Mouse (Mus musculus) heart, embryonic 16.5 days (tissue): ENCODE results near the gene Zswim3. TPM values are rescaled to one million over a fixed set of nuclear protein-coding genes. Genes with fewer than 3 reads are reported as not detected.
"Not testable (repeated sequence)": the region's sequence is repeated elsewhere in the genome, so short reads cannot be mapped to it uniquely, and the experiment has no call there.

ENCODE experiments used
- ATAC-seq: fragments of 200-750 bp; cut with Nextera tagmentation; replicated peaks from 2 replicates; pipeline ENCODE4 v1.8.0; 2017; ENCODE audit warnings: moderate number of reproducible peaks; ENCODE audit not compliant: insufficient read depth, low FRiP score; ENCODE audit errors: extremely low read depth
- H3K27ac ChIP-seq: fragments of 300-500 bp; sonication (generic); 2 replicates; pipeline ENCODE4 v1.5.1; 2014; ENCODE audit warnings: mild to moderate bottlenecking, low read length, control low read depth, moderate library complexity
- H3K27me3 ChIP-seq: fragments of 300-500 bp; sonication (generic); 2 replicates; pipeline ENCODE4 v1.6.1; 2014; ENCODE audit warnings: low read length, mixed read lengths; ENCODE audit not compliant: control insufficient read depth, insufficient read depth
- H3K36me3 ChIP-seq: fragments of 300-500 bp; sonication (generic); 2 replicates; pipeline ENCODE4 v1.6.1; 2014; ENCODE audit not compliant: control insufficient read depth, insufficient read depth
- H3K4me1 ChIP-seq: fragments of 300-500 bp; sonication (generic); 2 replicates; pipeline ENCODE4 v1.6.1; 2014; ENCODE audit warnings: low read length, mixed read lengths; ENCODE audit not compliant: control insufficient read depth, insufficient read depth
- H3K4me2 ChIP-seq: fragments of 300-500 bp; sonication (generic); 2 replicates; pipeline ENCODE4 v1.6.1; 2014; ENCODE audit warnings: low read depth, mild to moderate bottlenecking, control low read depth, low read length
- H3K4me3 ChIP-seq: fragments of 300-500 bp; sonication (generic); 2 replicates; pipeline ENCODE4 v1.5.1; 2014; ENCODE audit warnings: mild to moderate bottlenecking, control low read depth, low read length
- H3K9ac ChIP-seq: fragments of 300-500 bp; sonication (generic); 2 replicates; pipeline ENCODE4 v1.6.1; 2014; ENCODE audit warnings: low read length, control low read depth
- H3K9me3 ChIP-seq: fragments of 300-500 bp; sonication (generic); replicated peaks from 2 replicates; pipeline ENCODE4 v1.6.1; 2016; ENCODE audit warnings: low read length; ENCODE audit not compliant: control insufficient read depth
- WGBS: fragments of 180-500 bp; shearing (Covaris S2); extraction: QIAGEN DNeasy Blood & Tissue Kit; methylation state at CpG from one replicate; pipeline ENCODE4 v1.1.7; 2014; 5-methylcytosine and 5-hydroxymethylcytosine counted together
- polyA plus RNA-seq: library from polyadenylated mRNA; unstranded; fragments of >200 nt; fragmentation: Nextera tagmentation; extraction: Ambion mirVana; gene quantifications from 2 replicates; pipeline ENCODE4 v1.2.1, GENCODE M21; 2015

Gene Zswim3
- polyA plus RNA-seq, 1 experiment from 2014 or later = 6.4 TPM

GRCm38 (mm10) chr2:164794293-164794692 lies 10.6 kb upstream of the Zswim3 start:
- Histone ChIP-seq H3K4me1 (peaks cover 11% of the 10 kb centered on the region), H3K9me3 (no peaks in the 10 kb centered on the region), H3K36me3 (peaks cover 22% of the 10 kb centered on the region), H3K9ac (no peak overlapping the region), H3K27me3 (no peaks in the 10 kb centered on the region), H3K27ac (peak overlapping the region; percentile 80), H3K4me3 (no peak overlapping the region), H3K4me2 (no peak overlapping the region)
- 24% methylated on average over 5 of the region's 5 CpGs for WGBS
- peak; percentile 64 for ATAC-seq

- Histone ChIP-seq H3K4me3 (no peak overlapping the region), H3K4me2 (no peak overlapping the region), H3K9ac (no peak overlapping the region), H3K9me3 (no peaks in the 10 kb centered on the region), H3K36me3 (peaks cover 25% of the 10 kb centered on the region), H3K27me3 (no peaks in the 10 kb centered on the region), H3K4me1 (peaks cover 11% of the 10 kb centered on the region), H3K27ac (no peak overlapping the region)
- ATAC-seq = no peak
- WGBS = 65% methylated on average over 4 of the region's 4 CpGs
Observed at GRCm38 (mm10) chr2:164795868-164796267, 9.0 kb upstream of the Zswim3 start.

- H3K36me3 ChIP-seq = peaks cover 11% of the 10 kb centered on the region
- H3K27ac ChIP-seq, H3K4me1 ChIP-seq, H3K4me3 ChIP-seq, H3K27me3 ChIP-seq, ATAC-seq, H3K4me2 ChIP-seq, H3K9ac ChIP-seq, H3K9me3 ChIP-seq: not testable (repeated sequence)
- WGBS = 79% methylated on average over 6 of the region's 6 CpGs
Observed at GRCm38 (mm10) chr2:164798554-164798953, 6.3 kb upstream of the Zswim3 start.

GRCm38 (mm10) chr2:164800252-164801004 lies 4.5 kb upstream of the Zswim3 start:
- H3K9me3 ChIP-seq = no peaks in the 10 kb centered on the region
- ATAC-seq = no peak
- H3K4me3 ChIP-seq = no peak overlapping the region
- peaks cover 10% of the 10 kb centered on the region for H3K4me1 ChIP-seq
- H3K4me2 ChIP-seq = no peak overlapping the region
- H3K36me3 ChIP-seq = peaks cover 11% of the 10 kb centered on the region
- H3K27ac ChIP-seq = no peak overlapping the region
- no peak overlapping the region for H3K9ac ChIP-seq
- no peaks in the 10 kb centered on the region for H3K27me3 ChIP-seq
- WGBS = 82% methylated on average over 13 of the region's 13 CpGs

- Histone ChIP-seq H3K36me3 (peaks cover 6% of the 10 kb centered on the region), H3K27ac (no peak overlapping the region)
Observed at GRCm38 (mm10) chr2:164803201-164803920, 1.5 kb upstream of the Zswim3 start.

GRCm38 (mm10) chr2:164803921-164804313 lies 981 bp upstream of the Zswim3 start:
- no peak overlapping the region; the same call in 1 of the 2 replicates for H3K27ac ChIP-seq
- H3K36me3 ChIP-seq = peaks cover 9% of the 10 kb centered on the region
- H3K9me3 ChIP-seq = no peaks in the 10 kb centered on the region
- no peaks in the 10 kb centered on the region for H3K27me3 ChIP-seq
- H3K9ac ChIP-seq = peak overlapping the region; percentile 92
- H3K4me2 ChIP-seq = peak overlapping the region; percentile 74
- H3K4me3 ChIP-seq = peak overlapping the region; percentile 76
- peaks cover 13% of the 10 kb centered on the region for H3K4me1 ChIP-seq
- no peak for ATAC-seq
- WGBS = 60% methylated on average over 1 of the region's 1 CpGs

More at GRCm38 (mm10) chr2:164803201-164803920, 1.5 kb upstream of the Zswim3 start:
- Histone ChIP-seq H3K9ac (peak overlapping the region; percentile 92), H3K4me2 (peak overlapping the region; percentile 74), H3K27me3 (no peaks in the 10 kb centered on the region), H3K4me1 (peaks cover 13% of the 10 kb centered on the region), H3K4me3 (peak overlapping the region; percentile 76; the same call in 1 of the 2 replicates), H3K9me3 (no peaks in the 10 kb centered on the region)
- 86% methylated on average over 16 of the region's 16 CpGs for WGBS
- no peak for ATAC-seq

- 2% methylated on average over 21 of the region's 21 CpGs for WGBS
- H3K36me3 ChIP-seq = peaks cover 8% of the 10 kb centered on the region
- peak; percentile 10; the same call in 1 of the 2 replicates for ATAC-seq
- H3K27ac ChIP-seq = peak overlapping the region; percentile 79
- H3K9me3 ChIP-seq = no peaks in the 10 kb centered on the region
- no peaks in the 10 kb centered on the region for H3K27me3 ChIP-seq
- H3K9ac ChIP-seq = peak overlapping the region; percentile 83
- peaks cover 13% of the 10 kb centered on the region for H3K4me1 ChIP-seq
- peak overlapping the region; percentile 96 for H3K4me2 ChIP-seq
- H3K4me3 ChIP-seq = peak overlapping the region; percentile 76
Observed at GRCm38 (mm10) chr2:164805332-164805718, 427 bp downstream of the Zswim3 start.

GRCm38 (mm10) chr2:164806614-164807013 lies 1.7 kb downstream of the Zswim3 start:
- H3K27me3 ChIP-seq = no peaks in the 10 kb centered on the region
- 66% methylated on average over 7 of the region's 7 CpGs for WGBS
- no peak overlapping the region for H3K4me3 ChIP-seq
- no peaks in the 10 kb centered on the region for H3K9me3 ChIP-seq
- ATAC-seq = no peak
- peaks cover 13% of the 10 kb centered on the region for H3K4me1 ChIP-seq
- peaks cover 8% of the 10 kb centered on the region for H3K36me3 ChIP-seq
- H3K27ac ChIP-seq = no peak overlapping the region
- no peak overlapping the region for H3K9ac ChIP-seq
- H3K4me2 ChIP-seq = no peak overlapping the region

GRCm38 (mm10) chr2:164813557-164813956 lies 8.7 kb downstream of the Zswim3 start:
- peaks cover 7% of the 10 kb centered on the region for H3K36me3 ChIP-seq
- peaks cover 5% of the 10 kb centered on the region for H3K4me1 ChIP-seq
- H3K4me3 ChIP-seq = no peak overlapping the region
- ATAC-seq = no peak
- WGBS = 77% methylated on average over 2 of the region's 2 CpGs
- H3K27me3 ChIP-seq = no peaks in the 10 kb centered on the region
- no peaks in the 10 kb centered on the region for H3K9me3 ChIP-seq
- no peak overlapping the region for H3K4me2 ChIP-seq
- no peak overlapping the region for H3K27ac ChIP-seq
- H3K9ac ChIP-seq = no peak overlapping the region
